12 mouse cellular contexts compared by ENCODE assay signal in genomic region chr14:11618140-11618705, GRCm38 (mm10).
DNase-seq lines count a peak whose midpoint lies in the region; ATAC-seq and TF ChIP-seq lines count a peak whose summit lies in the region.
"Had no signal": no experiment of that assay in that cellular context is flagged by ENCODE, and none has a peak within 500 bp of the region (broad histone marks: within the 10 kb centered on the region; RNA-seq: fewer than 3 reads in every experiment).

No protein-coding gene starts in this region.

- no peak overlapping the region for H3K4me3 ChIP-seq in kidney, adult 2 months (ENCODE audit: insufficient read depth, low read depth, low read length)
- H3K4me3 ChIP-seq in midbrain, embryonic 13.5 days (replicated peaks): no peak overlapping the region
- no peak overlapping the region for H3K4me3 ChIP-seq in midbrain, embryonic 16.5 days (ENCODE audit: low read depth, low read length)
- no peak overlapping the region for H3K4me3 ChIP-seq in hindbrain, postnatal 0 days (ENCODE audit: low read length)
- H3K4me3 ChIP-seq: forebrain, embryonic 12.5 days; intestine, embryonic 15.5 days; liver, embryonic 15.5 days had no signal

- H3K27ac ChIP-seq in kidney, adult 2 months (ENCODE audit: insufficient read depth, low read depth, low read length): no peak overlapping the region
- no peak overlapping the region for H3K27ac ChIP-seq in midbrain, embryonic 13.5 days
- no peak overlapping the region for H3K27ac ChIP-seq in midbrain, embryonic 16.5 days (ENCODE audit: low read length)
- H3K27ac ChIP-seq in hindbrain, postnatal 0 days: no peak overlapping the region
- H3K27ac ChIP-seq: forebrain, embryonic 12.5 days; intestine, embryonic 15.5 days; liver, embryonic 15.5 days had no signal

- TF ChIP-seq CTCF in kidney, adult 2 months (conservative IDR thresholded peaks at IDR 0.05; ENCODE audit: insufficient read depth, insufficient read length, low read depth, low read length): no peak
- no peak for TF ChIP-seq CTCF in hindbrain, postnatal 0 days (IDR thresholded peaks at IDR 0.05; ENCODE audit: low read depth)

- no peak overlapping the region for H3K9ac ChIP-seq in midbrain, embryonic 13.5 days (replicated peaks)
- H3K9ac ChIP-seq in midbrain, embryonic 16.5 days (ENCODE audit: low read depth, low read length): no peak overlapping the region
- H3K9ac ChIP-seq in hindbrain, postnatal 0 days (replicated peaks; ENCODE audit: low read length): no peak overlapping the region
- H3K9ac ChIP-seq: forebrain, embryonic 12.5 days; intestine, embryonic 15.5 days; liver, embryonic 15.5 days had no signal

- no peaks in the 10 kb centered on the region for H3K4me1 ChIP-seq in kidney, adult 2 months (ENCODE audit: control insufficient read depth, insufficient read depth, low read length)
- peaks cover 33% of the 10 kb centered on the region for H3K4me1 ChIP-seq in midbrain, embryonic 13.5 days (replicated peaks)
- H3K4me1 ChIP-seq in midbrain, embryonic 16.5 days (ENCODE audit: control insufficient read depth, insufficient read depth, low read length): peaks cover 11% of the 10 kb centered on the region
- 0 out of 2 replicates have a peak, but pooled peaks cover 20% of the 10 kb centered on the region for H3K4me1 ChIP-seq in hindbrain, postnatal 0 days (ENCODE audit: insufficient read depth, low read length)
- H3K4me1 ChIP-seq: intestine, embryonic 15.5 days; liver, embryonic 15.5 days had no signal

- H3K9me3 ChIP-seq in midbrain, embryonic 13.5 days: no peaks in the 10 kb centered on the region
- H3K9me3 ChIP-seq in midbrain, embryonic 16.5 days (replicated peaks; ENCODE audit: control insufficient read depth, low read length, poor library complexity, severe bottlenecking): no peaks in the 10 kb centered on the region
- no peaks in the 10 kb centered on the region for H3K9me3 ChIP-seq in hindbrain, postnatal 0 days (ENCODE audit: low read length)
- H3K9me3 ChIP-seq: forebrain, embryonic 12.5 days; intestine, embryonic 15.5 days; liver, embryonic 15.5 days had no signal

- H3K27me3 ChIP-seq in kidney, adult 2 months (replicated peaks; ENCODE audit: control insufficient read depth, insufficient read depth, low read length): no peaks in the 10 kb centered on the region
- no peaks in the 10 kb centered on the region for H3K27me3 ChIP-seq in midbrain, embryonic 13.5 days
- no peaks in the 10 kb centered on the region for H3K27me3 ChIP-seq in midbrain, embryonic 16.5 days (ENCODE audit: control insufficient read depth, insufficient read depth, low read depth, low read length)
- H3K27me3 ChIP-seq in hindbrain, postnatal 0 days (ENCODE audit: insufficient read depth, low read length): no peaks in the 10 kb centered on the region
- H3K27me3 ChIP-seq: forebrain, embryonic 12.5 days; intestine, embryonic 15.5 days; liver, embryonic 15.5 days had no signal

- 0 out of 2 replicates have a peak, but pooled peaks have one; percentile 10 for ATAC-seq in midbrain, embryonic 13.5 days
- ATAC-seq in midbrain, embryonic 16.5 days: no peak
- ATAC-seq in hindbrain, postnatal 0 days: peak; percentile 40; the same call in 1 of the 2 replicates
- ATAC-seq in granulocyte monocyte progenitor cell, adult 5-6 weeks (replicated peaks; ENCODE audit: poor library complexity, severe bottlenecking): no peak

- no peak overlapping the region for H3K4me2 ChIP-seq in midbrain, embryonic 13.5 days (replicated peaks)
- H3K4me2 ChIP-seq in midbrain, embryonic 16.5 days (ENCODE audit: low read length): no peak overlapping the region
- no peak overlapping the region for H3K4me2 ChIP-seq in hindbrain, postnatal 0 days (ENCODE audit: low read depth, low read length)
- H3K4me2 ChIP-seq: forebrain, embryonic 12.5 days; intestine, embryonic 15.5 days; liver, embryonic 15.5 days had no signal

- peak; percentile 38 for DNase-seq in adrenal gland, adult 2 months
- DNase-seq in adrenal gland, postnatal 14 days: no peak
- peak; percentile 35 for DNase-seq in kidney, adult 2 months
- DNase-seq in kidney, adult 11 months: no peak
- DNase-seq in hindbrain, postnatal 0 days (ENCODE audit: low spot score): peak; percentile 24
- DNase-seq: gastrocnemius, postnatal 14 days had no signal

- no peaks in the 10 kb centered on the region for H3K36me3 ChIP-seq in kidney, adult 2 months (ENCODE audit: control insufficient read depth, insufficient read depth, low read length)
- H3K36me3 ChIP-seq in midbrain, embryonic 13.5 days: no peaks in the 10 kb centered on the region
- no peaks in the 10 kb centered on the region for H3K36me3 ChIP-seq in midbrain, embryonic 16.5 days (ENCODE audit: control insufficient read depth, insufficient read depth, low read length)
- no peaks in the 10 kb centered on the region for H3K36me3 ChIP-seq in hindbrain, postnatal 0 days (ENCODE audit: insufficient read depth, low read length)
- H3K36me3 ChIP-seq: forebrain, embryonic 12.5 days; intestine, embryonic 15.5 days; liver, embryonic 15.5 days had no signal

- TF ChIP-seq POLR2A in kidney, adult 2 months (IDR thresholded peaks at IDR 0.05; ENCODE audit: low read depth, low read length): no peak

- 74% methylated on average over 6 of the region's 6 CpGs for WGBS in kidney, adult 2 months
- WGBS in midbrain, embryonic 13.5 days: 85% methylated on average over 6 of the region's 6 CpGs
- 83% methylated on average over 6 of the region's 6 CpGs for WGBS in midbrain, embryonic 16.5 days
- WGBS in hindbrain, postnatal 0 days: 55% methylated on average over 6 of the region's 6 CpGs

Comparison
In these comparisons a context has a peak if more than half of its experiments do, and no peak if none do; other contexts are left out.
1. DNase-seq: peak in adrenal gland, adult 2 months (single experiment), kidney, adult 2 months (single experiment) and hindbrain, postnatal 0 days (single experiment); none in adrenal gland, postnatal 14 days (single experiment) and kidney, adult 11 months (single experiment).
2. ATAC-seq: peak in midbrain, embryonic 13.5 days (single experiment) and hindbrain, postnatal 0 days (single experiment); none in midbrain, embryonic 16.5 days (single experiment) and granulocyte monocyte progenitor cell, adult 5-6 weeks (single experiment).